Mouse (Mus musculus): Measurements from ENCODE around the gene Atp2b1.

Atp2b1 gene

DNA sequence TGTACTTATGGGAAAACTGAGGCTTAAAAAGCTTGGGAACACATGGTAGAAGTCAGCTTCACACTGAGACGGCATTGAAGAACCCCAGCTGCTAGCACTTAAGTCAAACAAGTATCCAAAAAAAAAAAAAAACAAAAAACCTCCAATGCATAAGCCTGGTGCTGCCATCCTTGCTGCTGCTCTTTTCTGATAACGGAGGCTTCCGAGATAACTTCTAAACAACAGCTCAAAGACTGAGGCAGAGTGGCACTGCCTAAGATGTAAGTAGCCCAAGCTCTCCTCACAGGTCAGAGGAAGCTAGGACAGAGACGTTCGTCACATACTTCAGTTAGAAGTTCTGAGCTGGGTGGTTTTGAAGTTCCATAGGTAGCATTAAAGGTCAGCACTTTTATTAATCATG lies 113.3 kb downstream of the Atp2b1 start:
- no peak for DNase-seq (ENCODE audit: extremely low spot score, low read depth, low spot score)

- DNase-seq (ENCODE audit: extremely low spot score, low read depth, low spot score) = no peak
These were observed 115.6 kb downstream of the Atp2b1 start for GRCm38 (mm10) chr10:99029844-99030243.

GRCm38 (mm10) chr10:99033830-99034828 lies 119.9 kb downstream of the Atp2b1 start:
- no peak for DNase-seq (ENCODE audit: extremely low spot score, low read depth, low spot score)

GRCm38 (mm10) chr10:99037185-99038065 lies 123.2 kb downstream of the Atp2b1 start:
- no peak for DNase-seq (ENCODE audit: extremely low spot score, low read depth, low spot score)

GRCm38 (mm10) chr10:99038866-99039265 lies 124.7 kb downstream of the Atp2b1 start:
- DNase-seq (ENCODE audit: extremely low spot score, low read depth, low spot score) = no peak

DNA sequence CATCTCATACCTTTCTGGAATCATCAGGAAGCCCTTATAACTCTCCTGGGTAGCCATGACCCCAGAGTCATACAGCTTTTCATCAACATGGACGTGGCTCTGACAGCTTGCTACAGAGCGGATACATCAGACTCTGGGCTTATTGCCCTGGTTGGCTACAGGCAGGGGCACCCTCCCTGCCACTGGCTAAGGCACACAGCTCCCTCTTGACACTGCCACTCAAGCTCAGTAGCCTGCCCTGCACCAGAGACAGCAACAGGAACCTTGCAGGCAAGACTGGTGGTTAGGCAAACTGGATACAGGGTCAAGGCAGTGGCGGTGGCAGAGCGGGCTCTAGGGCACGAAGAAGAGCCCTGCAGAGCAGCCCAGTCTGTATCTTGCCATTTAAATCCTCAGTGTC lies 126.0 kb downstream of the Atp2b1 start:
- no peak for DNase-seq (ENCODE audit: extremely low spot score, low read depth, low spot score)

- no peak for DNase-seq (ENCODE audit: extremely low spot score, low read depth, low spot score)
These were observed 132.7 kb downstream of the Atp2b1 start for GRCm38 (mm10) chr10:99046756-99047550.

DNA sequence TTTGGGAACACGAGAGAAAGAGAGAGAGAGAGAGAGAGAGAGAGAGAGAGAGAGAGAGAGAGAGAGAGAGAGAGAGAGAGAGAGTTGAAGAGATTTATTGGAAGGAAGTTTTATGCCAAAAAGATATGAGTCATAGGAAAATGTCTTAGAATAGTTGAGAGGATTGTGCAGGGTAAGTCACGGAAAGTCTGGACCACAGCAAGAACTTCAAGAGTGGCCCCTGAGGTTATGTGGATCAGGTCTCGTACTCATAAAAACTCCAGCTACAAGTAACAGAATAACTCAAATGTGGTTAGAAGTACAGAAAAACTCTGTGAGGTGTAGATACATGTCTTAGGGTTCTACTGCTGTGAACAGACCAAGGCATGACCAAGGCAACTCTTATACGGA lies 133.3 kb downstream of the Atp2b1 start:
- DNase-seq (ENCODE audit: extremely low spot score, low read depth, low spot score) = no peak

- DNase-seq (ENCODE audit: extremely low spot score, low read depth, low spot score) = no peak
These were observed 135.9 kb downstream of the Atp2b1 start for GRCm38 (mm10) chr10:99050093-99050492.

- DNase-seq (ENCODE audit: extremely low spot score, low read depth, low spot score) = no peak
These were observed 138.9 kb downstream of the Atp2b1 start for GRCm38 (mm10) chr10:99053111-99053510.

- no peak for DNase-seq (ENCODE audit: extremely low spot score, low read depth, low spot score)
These were observed 146.4 kb downstream of the Atp2b1 start for GRCm38 (mm10) chr10:99060588-99060987.

- no peak for DNase-seq (ENCODE audit: extremely low spot score, low read depth, low spot score)
These were observed 147.2 kb downstream of the Atp2b1 start for GRCm38 (mm10) chr10:99061418-99061817.

DNA sequence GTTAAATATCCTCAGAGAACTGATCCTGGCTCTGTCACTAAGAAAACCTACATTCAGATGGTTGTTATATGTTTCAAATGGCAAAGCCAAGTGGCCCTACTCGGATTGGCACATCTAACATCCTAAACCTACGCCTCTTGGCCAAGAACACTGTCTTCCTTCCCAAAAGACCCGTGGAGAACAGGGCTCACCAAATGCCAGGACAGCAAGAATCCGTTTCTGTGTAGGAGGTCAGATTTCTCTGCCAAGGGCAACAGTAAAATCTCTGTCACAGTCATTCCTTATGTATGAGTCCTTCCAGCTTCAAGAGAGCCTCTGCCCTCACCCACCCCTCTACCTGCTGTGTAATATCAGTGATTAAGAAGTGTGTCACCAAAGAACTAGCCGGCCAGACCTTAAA lies 148.3 kb downstream of the Atp2b1 start:
- DNase-seq (ENCODE audit: extremely low spot score, low read depth, low spot score) = no peak

Data from hindlimb bud, embryonic 11.5 days (tissue).